Mouse (Mus musculus) R1 (cell line): ENCODE measurements at regions not wholly inside any gene's neighbourhood (a gene's known extent, or its start where the extent isn't known, plus 50 kb on each side); places are given as distances from the start of the nearest gene placed in this dataset.

Experiments used
- DNase-seq: peaks from one replicate; pipeline ENCODE4 v3.0.0-alpha.2; 2018; ENCODE audit warnings: low read depth, low spot score

DNA sequence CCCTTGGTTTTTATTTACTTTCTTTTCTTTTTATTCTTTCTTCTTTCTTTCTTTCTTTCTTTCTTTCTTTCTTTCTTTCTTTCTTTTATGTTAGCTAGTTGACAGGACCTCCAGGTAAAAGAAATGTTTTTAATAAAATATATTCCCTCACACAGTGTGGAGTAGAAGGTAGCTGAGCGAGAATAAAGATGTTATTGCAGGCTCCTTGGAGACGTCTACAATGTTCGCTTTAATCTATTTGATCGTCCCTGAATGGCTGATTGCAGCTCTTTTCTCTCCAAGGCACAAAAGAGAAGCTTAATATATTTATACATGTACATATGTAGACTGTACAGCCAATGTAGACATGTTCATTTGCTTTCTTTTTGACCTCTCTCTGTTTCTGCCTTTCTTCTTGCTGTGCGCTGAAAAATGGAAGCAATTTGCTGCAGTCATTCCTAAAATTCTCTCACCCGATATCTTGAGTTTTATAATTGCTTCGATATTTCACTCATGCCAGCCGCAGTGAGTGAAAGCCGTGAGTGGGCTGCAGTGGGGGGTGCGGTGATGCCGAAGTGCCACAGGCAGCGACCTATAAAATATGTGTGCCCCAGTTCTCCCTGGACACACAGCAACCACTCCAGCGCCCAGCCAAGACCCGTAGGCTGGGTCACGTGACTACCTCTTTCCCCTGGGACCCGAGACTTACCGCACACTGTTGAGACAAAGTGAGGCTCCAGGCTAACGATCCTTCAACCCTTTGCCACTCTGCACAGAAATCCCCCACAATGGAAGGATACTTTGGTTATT, 237.9 kb upstream of the Arglu1 start:
- DNase-seq = peak; percentile 22

DNA sequence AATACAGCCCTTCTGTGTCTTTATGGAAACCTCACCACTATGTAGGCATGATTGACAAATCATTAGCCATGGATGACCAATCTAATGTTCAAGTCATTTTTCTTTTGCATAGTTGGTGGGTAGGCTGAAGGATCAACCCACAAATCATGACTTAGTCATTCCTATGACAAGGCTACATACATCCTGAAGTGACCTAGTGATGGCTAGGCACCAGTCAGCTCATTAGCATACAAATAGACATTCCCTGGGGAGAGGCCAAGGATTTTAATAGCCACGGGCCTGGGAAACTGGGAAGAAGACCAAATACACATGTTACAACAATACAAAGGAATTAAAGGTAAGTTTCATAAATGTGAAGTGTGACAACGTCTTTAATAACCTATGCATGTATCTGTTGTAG, 231.1 kb upstream of the Arglu1 start:
- DNase-seq = no peak

DNA sequence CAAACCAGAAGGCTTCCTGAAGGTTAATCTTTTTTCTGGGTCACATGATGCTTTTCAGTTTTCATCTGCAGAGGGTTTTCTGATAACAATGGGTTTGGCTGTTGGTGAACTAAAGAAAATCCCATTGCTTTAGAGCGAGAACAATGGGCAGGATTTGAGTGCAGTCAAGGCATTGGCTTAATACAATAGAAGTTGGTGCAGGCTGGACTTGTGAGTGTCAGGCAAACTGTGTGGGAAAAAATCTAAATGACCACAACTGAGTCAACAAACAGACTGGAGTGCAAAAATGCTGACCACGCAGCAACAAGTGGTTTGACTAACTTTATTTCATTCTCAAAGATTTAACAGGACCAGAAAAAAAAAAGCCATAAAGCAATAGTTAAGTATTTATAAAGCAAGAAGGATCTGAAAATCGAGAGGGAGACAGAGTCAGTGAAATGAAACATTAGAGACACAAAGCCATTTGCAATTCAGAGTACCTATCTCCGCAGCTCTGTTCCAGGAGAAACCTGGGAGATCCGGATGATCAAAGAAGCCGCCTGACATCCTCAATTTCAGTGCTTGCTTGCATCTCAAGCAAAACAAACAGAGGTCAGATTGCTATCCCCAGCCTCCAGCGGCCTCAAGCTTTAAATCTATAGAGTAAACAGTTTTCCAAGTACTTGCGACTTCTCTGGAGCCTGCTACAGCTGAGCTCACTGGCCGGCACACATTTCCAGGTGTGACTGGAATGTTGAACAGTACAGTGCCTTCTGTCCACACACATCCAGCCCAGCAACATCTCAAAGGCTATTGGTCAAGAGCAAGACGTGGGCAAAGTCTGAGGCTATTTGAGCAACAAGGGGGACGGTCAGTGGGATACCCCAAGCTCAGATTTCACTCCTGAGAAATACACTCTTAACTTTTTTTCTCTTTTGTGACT, 229.5 kb upstream of the Arglu1 start:
- DNase-seq = peak; percentile 43

DNA sequence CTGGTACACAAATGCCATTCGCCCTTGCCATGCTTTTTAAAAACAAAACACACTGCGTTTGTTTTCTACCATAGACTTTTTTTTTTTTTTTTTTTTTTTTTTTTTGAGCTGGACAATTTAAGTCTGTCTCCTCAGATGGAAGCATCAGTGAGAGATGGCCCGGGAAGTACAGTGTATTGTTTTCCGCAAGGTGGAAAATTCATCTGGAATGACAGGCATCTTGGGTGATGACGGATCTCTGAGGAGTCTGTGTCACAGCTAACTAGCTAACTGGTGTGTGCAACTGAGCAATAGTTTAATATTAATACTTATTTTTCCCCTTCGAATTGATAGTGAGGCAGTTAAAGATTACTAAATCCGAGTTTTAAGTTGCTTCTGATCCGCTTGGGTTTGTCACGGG, 228.7 kb upstream of the Arglu1 start:
- DNase-seq = no peak

DNA sequence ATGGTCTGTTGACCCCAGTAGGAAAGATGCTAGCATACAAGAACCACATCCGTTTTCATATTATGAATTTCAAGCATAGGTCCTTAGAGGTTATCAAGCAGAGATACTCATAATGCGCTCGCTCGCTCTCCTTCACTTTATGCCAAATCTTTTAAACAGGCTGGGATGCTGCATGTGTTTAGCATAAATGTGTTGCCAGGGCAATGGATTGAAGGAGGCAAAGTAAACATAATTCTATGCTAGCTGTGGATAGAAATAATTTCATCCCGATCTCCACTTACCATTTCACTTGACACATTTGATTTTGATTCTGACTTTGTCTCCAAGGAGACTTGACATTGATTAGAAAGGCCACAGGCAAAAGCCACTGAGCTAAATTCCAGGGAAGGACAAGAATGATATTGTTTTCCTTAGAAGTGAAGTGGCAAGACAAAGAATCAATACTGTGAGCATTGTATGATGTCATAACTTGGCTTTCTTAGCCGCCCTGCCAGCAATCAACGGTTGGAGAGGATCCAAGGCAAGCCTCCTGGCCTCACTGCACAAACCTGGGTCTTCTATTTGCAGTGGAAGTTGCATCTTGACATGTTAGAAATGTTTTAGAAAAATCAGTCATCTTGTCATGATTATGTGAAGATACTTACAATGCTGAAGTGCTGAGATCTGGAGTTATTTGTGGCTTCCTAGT, 217.3 kb upstream of the Arglu1 start:
- no peak for DNase-seq

DNA sequence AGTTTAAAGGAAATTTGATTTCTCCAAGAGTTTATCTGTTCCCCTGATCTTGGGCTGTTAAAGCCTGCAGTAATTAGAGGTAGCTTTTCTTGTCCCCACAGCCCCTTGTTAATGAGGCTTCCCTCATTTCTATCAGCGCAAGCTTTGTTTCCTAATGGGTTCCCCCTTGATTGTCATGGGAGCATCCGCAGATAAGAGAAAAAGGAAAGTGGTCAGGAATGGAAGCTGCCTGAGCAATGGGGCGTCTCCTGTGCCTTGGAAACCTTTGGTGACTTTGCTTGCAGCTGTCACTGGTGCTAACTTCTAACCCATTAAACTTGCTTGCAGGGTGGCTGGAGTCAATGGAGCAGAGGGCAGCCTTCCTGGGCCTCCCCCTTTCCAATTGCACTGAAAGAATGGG, 202.7 kb upstream of the Arglu1 start:
- no peak for DNase-seq

DNA sequence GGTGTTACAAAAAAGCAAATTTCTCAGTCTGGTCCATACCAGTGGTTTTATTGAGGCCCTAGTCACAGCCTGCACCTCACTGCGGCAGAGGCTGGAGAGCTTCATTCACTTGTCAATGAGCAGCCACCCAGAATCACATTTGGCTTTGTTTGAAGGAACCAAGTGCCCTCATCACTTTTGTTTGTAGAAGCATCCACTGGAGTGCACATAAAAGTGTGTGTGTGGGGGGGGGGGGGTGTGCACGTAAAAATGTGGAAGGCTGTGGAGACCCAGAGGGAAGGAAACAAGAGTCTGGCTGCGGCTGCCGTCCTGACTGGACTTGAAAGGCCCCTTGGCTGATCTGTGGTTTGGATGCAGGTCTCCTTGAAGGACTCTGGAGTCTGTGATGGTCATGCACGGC, 187.0 kb upstream of the Arglu1 start:
- DNase-seq = no peak

DNA sequence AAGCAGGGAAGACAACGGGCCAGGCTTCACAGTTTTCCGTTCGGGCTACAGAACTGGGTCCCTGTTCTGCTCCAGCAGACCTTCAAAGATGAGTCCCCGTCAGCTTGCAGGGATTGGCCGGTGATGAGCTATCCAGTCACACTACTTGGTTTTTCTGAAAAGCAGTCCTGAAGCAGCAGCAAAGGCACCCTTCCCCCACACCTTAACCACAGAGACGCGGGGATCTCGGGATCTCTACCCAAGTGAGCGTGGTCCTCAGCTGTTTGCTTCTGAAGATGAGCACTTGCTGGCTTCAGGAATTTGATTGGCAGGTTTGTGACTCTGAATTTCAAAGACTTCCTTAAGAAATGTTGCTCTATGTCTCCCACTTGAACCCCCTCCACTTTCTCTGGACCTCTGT, 186.6 kb upstream of the Arglu1 start:
- DNase-seq = no peak

DNA sequence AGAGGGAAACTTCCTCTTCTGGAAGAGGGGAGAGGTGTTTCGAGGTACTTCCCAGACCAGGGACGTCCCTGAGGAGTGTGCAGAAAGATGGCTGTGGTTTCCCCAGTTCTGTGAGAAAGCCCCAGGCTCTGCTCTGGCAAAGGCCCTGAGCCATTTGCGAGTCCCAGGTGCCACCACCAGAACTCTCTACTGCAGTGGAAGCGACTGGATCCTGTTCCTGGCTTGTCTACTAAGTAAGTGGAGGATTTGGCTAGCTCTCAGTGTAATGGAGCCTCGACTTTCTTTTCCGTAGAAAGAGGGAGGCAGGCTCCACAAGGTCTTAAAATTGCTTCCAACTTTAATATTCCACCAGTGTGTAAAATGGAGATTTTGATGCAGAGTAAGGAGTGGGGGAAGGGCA, 186.1 kb upstream of the Arglu1 start:
- DNase-seq = no peak

DNA sequence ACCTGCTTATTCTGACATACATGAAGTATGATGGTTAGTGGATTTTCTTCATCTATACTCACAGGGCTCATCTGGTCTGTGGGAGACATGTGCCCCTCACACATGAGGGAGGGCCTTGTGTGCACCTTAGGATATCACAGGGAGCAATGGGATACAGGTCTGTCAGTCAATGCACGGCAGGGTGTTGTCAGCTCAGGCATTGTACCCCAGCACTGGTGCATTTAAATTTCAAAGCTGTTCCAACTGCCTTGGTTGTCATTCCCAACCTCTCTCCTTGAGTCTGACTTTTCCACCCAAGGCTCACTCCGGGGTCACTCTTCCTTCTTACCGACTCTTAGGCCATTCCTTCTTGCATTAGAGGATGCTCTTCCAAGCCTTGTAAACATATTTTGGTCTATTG, 181.6 kb upstream of the Arglu1 start:
- DNase-seq = peak; percentile 42

DNA sequence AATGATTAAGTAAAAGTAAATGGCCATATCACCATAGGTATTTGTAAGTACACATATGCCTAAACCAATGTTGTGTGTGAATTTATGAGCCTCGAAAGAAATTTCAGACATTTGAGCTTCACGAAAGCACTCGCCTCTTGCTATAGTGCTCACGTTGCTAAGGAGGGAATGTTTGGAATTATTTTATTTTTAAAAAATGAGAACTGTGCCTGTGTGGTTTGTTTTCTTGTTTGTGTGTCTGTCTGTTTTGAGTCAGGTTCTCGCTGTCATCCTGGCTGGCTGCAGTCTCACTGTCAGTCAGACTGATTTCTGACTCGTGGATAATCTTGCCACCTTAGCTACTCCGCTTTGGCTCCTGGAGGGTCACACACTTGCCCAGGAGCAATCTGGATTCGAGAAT, 180.7 kb upstream of the Arglu1 start:
- no peak for DNase-seq

DNA sequence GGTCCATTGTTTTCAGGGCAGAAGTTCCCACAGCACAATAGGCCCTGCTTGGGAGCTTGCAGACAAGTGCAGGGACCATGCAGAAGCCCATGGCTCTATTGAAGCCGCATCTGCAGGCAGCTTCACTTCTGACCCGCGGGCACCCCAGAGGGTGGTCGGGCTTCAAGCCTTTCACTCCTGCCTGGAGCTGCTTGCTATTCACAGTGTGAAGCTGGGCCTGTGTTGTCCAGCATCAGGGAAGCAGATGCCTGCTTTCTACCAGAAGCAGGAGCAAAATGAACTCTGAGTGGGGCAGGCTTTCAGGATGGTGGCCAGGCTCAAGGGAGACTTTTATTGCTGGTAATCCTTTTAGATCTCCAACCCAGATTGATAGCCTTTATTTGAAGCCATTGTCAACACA, 180.2 kb upstream of the Arglu1 start:
- no peak for DNase-seq

DNA sequence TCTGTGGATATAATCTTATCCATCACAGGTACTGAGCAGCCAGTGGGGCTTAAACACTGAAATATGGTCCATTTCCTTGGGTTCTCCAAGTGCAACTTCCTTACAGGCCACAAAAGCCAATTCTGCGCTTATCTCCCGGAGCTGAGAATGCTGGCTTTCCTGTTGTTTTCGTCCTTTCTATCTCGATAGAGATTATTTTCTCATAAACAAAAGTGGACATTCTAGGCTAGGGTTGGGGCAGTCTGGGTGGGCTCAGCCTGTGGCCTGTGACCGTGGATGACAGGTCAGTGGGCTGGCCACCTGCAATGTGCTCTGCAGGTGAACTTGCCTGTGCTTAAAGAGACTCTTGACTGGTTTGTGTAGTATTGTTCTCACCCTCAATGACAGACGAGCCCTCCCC, 179.0 kb upstream of the Arglu1 start:
- DNase-seq = no peak

DNA sequence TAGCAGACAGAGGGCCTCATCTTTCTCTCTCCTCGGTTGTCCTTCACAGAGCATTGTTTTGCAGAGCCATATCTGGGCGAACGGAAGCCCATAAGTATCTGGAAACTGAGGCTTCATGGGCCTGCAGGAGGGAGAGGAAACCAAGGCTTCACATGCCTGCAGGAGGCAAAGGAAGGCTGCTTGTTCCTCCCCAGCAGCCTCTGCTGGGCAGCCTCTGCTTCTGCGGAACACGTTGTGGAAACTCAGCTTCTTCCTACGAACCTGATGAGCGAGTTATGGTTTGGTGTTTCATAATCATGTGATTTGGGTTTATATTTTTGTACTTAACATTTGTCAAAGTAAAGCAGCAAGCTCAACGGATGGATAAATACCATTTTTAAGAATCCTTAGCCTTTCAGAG, 177.6 kb upstream of the Arglu1 start:
- DNase-seq = no peak

DNA sequence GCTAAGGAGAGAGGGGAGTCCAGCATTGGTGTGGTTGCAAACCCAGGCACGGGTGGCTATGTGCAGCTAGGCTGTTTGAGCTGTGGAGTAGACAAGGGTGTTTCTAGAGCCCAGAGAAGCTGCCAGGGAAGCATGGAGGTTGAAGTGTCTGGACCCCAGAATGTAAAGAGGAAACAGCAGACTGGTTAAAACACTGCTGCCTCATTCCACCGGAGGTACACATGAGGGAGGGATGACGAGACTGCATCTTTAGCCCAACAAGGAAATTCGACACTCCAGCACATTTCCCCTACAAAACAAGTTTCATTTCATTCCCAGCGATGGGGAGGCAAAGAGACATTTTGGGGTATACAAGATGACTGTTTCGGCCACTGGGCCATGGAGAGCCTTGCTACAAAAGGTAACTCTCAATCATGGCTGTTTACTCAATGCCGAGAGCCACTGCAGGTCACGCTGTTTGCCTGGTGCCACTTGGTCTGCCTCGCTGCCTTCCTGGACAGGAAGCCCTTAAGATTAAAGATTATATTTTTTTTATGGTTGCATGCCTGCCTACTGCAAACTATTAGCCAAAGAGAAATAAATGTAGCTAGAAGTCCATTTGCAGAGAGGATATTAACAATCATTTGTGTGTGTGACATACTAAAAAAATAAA, 176.9 kb upstream of the Arglu1 start:
- no peak for DNase-seq

DNA sequence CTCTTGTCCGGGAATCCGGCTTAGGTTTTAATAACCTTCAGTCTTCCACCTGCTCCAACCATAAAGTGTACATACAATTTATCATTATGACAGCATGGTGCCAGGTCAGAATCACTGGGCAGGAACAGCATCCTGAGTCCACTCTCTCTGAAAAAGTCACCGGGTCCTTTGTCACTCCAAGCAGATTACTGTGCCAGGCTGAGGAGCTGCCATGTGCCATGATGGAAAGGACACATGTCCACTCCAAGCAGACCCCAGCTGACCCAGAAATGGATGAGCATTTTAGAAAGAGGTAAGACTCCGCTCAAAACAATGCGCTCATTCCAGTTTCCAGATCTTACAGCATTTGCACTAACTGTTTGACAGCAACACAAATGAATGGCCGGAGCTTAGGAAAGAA, 172.4 kb upstream of the Arglu1 start:
- DNase-seq = no peak

DNA sequence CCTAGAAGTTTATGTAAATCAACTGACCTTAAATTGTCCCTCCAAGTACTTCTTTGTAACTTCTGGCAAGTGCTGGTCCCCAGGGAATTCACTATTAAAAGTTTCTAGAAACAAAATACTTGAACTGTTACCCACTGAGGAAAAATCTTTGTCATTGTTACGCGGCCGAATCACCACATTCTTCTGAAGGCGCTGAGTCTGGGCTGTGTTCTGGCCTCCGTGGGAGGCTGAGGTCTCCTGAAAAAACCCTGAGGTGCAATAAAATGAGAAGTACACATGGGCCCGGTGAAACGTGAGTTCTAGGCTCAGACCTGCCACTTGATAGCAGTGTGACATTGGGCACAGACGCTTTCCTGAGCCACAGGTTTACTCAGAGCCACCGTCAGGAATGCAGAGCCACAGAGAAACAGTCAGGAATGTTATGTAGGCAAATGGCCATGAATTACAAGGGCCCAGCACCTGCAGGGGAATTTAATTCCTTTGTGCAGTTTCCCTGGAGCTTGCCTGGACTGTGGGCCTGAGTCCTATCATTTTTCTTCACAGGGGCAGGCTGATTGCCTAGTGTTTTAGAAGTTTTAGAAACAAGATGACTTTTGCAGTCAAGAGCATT, 171.1 kb upstream of the Arglu1 start:
- peak; percentile 61 for DNase-seq

DNA sequence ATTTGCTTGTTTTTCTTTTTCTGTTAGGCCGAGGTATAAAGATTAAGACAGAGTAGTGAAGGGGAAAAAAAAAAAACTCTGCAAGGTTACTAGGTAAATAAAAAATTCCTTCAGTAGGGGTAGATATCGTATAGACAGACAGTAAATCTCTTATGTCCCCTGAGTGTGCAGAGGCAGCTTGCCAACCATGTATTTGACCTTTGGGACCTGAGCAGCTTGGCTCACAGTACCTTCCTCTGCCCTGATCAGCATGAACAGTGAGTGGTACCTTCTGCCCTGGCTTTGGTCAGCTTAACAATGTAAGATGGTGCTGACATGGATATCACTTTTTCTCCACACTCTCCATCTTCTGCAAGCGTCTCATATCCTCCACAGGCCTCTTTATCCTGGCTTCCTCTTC, 168.3 kb upstream of the Arglu1 start:
- no peak for DNase-seq

DNA sequence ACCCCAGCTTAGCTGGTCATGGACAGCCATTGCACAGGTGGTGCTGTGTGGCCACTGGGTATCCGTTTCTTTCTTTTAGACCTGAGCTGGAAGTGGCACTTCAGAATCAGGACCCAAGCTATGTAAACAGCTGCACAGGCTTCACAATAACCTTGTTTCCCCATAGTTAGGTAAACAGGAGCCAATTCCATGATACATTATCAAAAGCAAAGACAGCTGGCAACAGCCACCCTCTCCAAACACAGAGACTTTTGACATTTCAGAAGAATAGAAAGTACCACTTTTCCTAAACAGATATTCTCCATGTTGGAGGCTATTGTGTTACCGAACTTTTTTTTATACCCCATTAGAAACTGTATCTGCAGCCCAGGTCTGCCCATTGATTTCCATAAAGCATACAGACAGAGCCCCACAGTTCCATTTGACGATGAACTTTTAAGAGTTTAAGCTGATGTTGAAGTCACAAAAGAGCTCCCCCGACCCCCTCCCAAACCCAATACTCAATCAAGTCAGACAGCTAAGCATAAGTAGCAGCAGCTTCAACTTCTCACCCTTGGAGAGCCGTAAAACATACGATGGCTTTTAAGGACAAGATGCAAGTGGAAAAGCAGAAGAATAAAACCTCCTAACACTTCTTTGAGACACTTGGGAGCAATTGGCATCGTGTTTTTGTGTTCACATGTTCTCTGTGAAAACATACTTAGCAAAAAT, 162.5 kb upstream of the Arglu1 start:
- no peak for DNase-seq

DNA sequence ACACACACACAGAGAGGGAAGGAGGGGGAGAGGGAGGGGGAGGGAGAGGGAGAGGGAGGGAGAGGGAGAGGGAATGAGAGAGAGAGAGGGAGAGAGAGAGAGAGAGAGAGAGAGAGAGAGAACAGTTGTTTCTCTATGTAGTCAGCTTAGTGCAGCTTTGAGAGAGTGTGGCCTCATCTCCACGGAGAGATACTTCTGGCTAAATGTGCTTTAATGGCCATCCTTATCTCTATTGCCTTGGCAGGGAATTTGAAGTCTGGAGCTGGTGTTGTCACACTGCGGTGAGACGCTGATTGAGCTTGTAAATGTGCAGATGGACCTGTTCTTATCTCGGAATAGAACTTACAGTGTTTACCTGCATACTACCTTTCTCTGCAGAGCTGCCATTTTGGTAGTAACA, 160.9 kb upstream of the Arglu1 start:
- no peak for DNase-seq

DNA sequence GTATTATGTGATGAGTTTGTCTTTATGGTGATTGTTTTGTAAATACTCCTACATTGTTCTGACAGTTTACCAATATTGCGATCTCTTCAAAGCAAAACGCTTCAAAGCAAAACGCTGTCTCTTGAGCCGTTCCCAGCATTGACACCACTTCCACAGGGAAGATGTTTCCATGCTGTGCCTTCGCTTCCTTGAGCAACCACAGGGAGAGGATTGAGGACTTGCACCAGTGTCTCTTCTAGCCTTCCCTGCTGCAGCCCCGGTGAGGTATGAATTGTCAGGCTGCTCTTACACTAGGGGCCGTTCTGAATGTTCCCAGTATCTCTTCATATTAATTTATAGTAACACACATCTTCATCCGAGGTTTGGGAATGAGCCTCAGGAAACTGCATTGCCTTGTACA, 160.4 kb upstream of the Arglu1 start:
- no peak for DNase-seq
